Mouse (Mus musculus): ENCODE results near the gene Parp6. TPM values are rescaled to one million over a fixed set of nuclear protein-coding genes. Genes with fewer than 3 reads are reported as not detected.
A peak's percentile ranks its signal among the peaks of the same experiment; 100 is the strongest.

Gene Parp6
- polyA plus RNA-seq, 1 experiment from 2014 or later = 13.3 TPM

DNA sequence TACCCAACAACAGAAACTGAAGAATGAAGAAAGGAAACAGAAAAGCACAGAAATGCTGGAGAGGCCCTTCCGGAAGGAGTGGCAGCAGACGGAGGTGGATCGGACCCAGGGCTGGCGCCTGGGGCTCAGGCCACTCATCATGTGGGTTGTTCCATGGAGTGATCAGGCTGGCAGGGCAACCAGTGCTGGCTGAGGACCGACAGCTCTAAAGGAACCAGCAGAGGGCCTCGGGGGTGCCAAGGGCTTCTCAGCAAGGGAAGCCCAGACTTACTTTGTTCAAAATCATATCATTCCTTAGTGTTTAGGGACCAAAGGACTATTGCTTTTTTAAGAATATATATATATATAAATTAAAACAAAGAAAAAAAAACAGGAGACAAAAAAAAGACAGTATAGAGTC is 11.1 kb upstream of the Parp6 start:
- no peak for ATAC-seq (ENCODE audit: low FRiP score, low TSS enrichment)
- WGBS = 63% methylated on average over 6 of the region's 6 CpGs
- Histone ChIP-seq H3K36me3 (ENCODE audit: control insufficient read depth, insufficient read depth, low read length) (no peaks in the 10 kb centered on the region), H3K9me3 (ENCODE audit: control insufficient read depth, low read length) (no peaks in the 10 kb centered on the region), H3K4me2 (replicated peaks; ENCODE audit: low read depth) (no peak overlapping the region), H3K4me3 (ENCODE audit: low read depth, low read length) (no peak overlapping the region), H3K9ac (ENCODE audit: low read length) (no peak overlapping the region), H3K27me3 (ENCODE audit: control insufficient read depth, insufficient read depth, low read length) (no peaks in the 10 kb centered on the region), H3K4me1 (replicated peaks; ENCODE audit: control insufficient read depth, insufficient read depth) (no peaks in the 10 kb centered on the region), H3K27ac (replicated peaks) (no peak overlapping the region)
- DNase-seq (ENCODE audit: low spot score) = no peak
- TF ChIP-seq CTCF (IDR thresholded peaks at IDR 0.05; ENCODE audit: low read depth) (peak; percentile 23; the same call in 1 of the 2 replicates), EP300 (optimal IDR thresholded peaks at IDR 0.05) (no peak)

DNA sequence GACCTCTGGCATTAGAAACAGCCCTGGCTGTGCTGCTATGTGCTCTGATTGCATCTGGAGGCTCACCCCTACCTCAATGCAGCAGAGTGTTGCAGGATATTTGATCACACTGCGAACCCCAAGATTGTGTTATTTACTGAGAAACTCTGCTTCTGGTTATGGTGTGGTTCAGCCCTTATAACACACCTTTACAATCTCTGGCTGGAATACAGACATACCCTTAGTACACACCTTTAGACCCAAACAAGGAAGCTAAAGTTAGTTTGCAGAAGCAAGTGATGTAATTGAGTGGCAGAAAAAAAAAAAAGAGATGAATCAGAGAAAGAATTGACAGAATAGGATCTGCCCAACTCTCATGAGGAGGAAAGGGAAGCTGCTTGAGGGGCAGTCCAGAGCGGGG is 6.1 kb upstream of the Parp6 start:
- Histone ChIP-seq H3K36me3 (ENCODE audit: control insufficient read depth, insufficient read depth, low read length) (no peaks in the 10 kb centered on the region), H3K4me1 (replicated peaks; ENCODE audit: control insufficient read depth, insufficient read depth) (no peaks in the 10 kb centered on the region), H3K9me3 (ENCODE audit: control insufficient read depth, low read length) (no peaks in the 10 kb centered on the region), H3K27ac (replicated peaks) (0 out of 2 replicates have a peak overlapping the region, but pooled peaks have one; percentile 24), H3K4me2 (replicated peaks; ENCODE audit: low read depth) (no peak overlapping the region), H3K27me3 (ENCODE audit: control insufficient read depth, insufficient read depth, low read length) (no peaks in the 10 kb centered on the region), H3K9ac (ENCODE audit: low read length) (no peak overlapping the region), H3K4me3 (ENCODE audit: low read depth, low read length) (no peak overlapping the region)
- 80% methylated on average over 2 of the region's 2 CpGs for WGBS
- DNase-seq (ENCODE audit: low spot score) (no peak), ATAC-seq (ENCODE audit: low FRiP score, low TSS enrichment) (peak; percentile 85)
- TF ChIP-seq CTCF (IDR thresholded peaks at IDR 0.05; ENCODE audit: low read depth) = no peak
- no peak for TF ChIP-seq EP300 (optimal IDR thresholded peaks at IDR 0.05)

DNA sequence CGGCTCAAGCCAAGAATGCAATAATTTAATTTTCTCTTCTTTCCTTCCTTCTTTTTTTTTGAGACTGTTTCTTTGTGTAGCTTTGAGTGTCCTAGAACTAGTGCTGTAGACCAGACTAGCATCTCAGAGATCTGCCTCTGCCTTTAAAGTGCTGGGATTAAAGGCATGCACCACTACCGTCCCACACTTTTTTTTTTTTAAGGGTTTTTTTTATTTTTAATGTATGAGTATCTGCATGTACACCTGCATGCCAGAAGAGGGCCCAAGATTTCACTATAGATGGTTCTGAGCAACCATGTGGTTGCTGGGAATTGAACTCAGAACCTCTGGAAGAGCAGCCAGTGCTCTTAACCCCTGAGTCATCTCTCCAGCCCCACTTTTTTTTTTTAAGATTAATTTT is 1.3 kb upstream of the Parp6 start:
- Histone ChIP-seq H3K9me3 (ENCODE audit: control insufficient read depth, low read length) (no peaks in the 10 kb centered on the region), H3K9ac (ENCODE audit: low read length) (no peak overlapping the region), H3K4me2 (replicated peaks; ENCODE audit: low read depth) (no peak overlapping the region), H3K27me3 (ENCODE audit: control insufficient read depth, insufficient read depth, low read length) (no peaks in the 10 kb centered on the region), H3K27ac (replicated peaks) (no peak overlapping the region), H3K36me3 (ENCODE audit: control insufficient read depth, insufficient read depth, low read length) (no peaks in the 10 kb centered on the region), H3K4me1 (replicated peaks; ENCODE audit: control insufficient read depth, insufficient read depth) (no peaks in the 10 kb centered on the region), H3K4me3 (ENCODE audit: low read depth, low read length) (no peak overlapping the region)
- ATAC-seq (ENCODE audit: low FRiP score, low TSS enrichment) (no peak), DNase-seq (ENCODE audit: low spot score) (no peak)
- no peak for TF ChIP-seq CTCF (IDR thresholded peaks at IDR 0.05; ENCODE audit: low read depth)
- TF ChIP-seq EP300 (optimal IDR thresholded peaks at IDR 0.05) = no peak
- WGBS = 83% methylated on average over 2 of the region's 2 CpGs

DNA sequence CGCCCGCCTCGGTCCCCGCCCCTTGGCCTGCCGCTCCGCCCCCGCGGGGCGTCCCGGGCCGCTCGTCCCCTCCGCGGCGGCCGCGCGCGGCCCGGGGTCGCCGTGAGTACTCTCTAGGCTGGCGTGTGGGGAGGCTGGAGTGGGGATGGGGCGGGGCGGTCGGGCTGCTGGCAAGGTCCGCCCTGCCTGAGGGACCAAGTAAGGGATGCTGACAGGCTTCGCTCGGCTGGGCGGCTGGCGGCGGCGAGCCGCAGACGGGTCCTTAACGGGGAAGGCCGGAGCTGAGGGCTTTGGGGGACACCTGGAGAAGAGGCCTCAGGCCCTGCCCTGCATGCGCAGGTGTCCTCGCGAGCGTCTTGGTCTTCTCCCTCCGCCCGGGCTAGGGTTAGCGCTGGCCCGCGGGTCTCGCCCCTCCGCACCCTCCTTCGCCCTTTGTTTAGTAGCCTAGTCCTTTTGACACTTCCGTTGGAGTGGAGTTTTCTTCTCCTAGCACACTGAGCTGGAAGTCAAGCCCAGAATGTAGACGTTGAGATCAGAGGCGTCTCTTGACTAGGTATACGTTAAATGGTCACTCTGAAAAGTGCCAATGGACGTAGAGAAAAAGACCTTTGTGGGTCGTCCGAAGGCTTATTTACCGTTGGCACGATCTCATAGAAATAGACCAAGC is 356 bp downstream of the Parp6 start:
- no peaks in the 10 kb centered on the region for H3K9me3 ChIP-seq (ENCODE audit: control insufficient read depth, low read length)
- TF ChIP-seq EP300 (optimal IDR thresholded peaks at IDR 0.05) = no peak
- TF ChIP-seq CTCF (IDR thresholded peaks at IDR 0.05; ENCODE audit: low read depth) = no peak
- DNase-seq (ENCODE audit: low spot score) (no peak), ATAC-seq (ENCODE audit: low FRiP score, low TSS enrichment) (no peak)
- H3K27me3 ChIP-seq (ENCODE audit: control insufficient read depth, insufficient read depth, low read length) = no peaks in the 10 kb centered on the region
- H3K4me3 ChIP-seq (ENCODE audit: low read depth, low read length) = peak overlapping the region; percentile 89
- 0 out of 2 replicates have a peak, but pooled peaks cover 2% of the 10 kb centered on the region for H3K36me3 ChIP-seq (ENCODE audit: control insufficient read depth, insufficient read depth, low read length)
- H3K9ac ChIP-seq (ENCODE audit: low read length) = peak overlapping the region; percentile 86
- 1% methylated on average over 44 of the region's 58 CpGs for WGBS
- peak overlapping the region; percentile 92 for H3K27ac ChIP-seq (replicated peaks)
- peak overlapping the region; percentile 75 for H3K4me2 ChIP-seq (replicated peaks; ENCODE audit: low read depth)
- no peaks in the 10 kb centered on the region for H3K4me1 ChIP-seq (replicated peaks; ENCODE audit: control insufficient read depth, insufficient read depth)

DNA sequence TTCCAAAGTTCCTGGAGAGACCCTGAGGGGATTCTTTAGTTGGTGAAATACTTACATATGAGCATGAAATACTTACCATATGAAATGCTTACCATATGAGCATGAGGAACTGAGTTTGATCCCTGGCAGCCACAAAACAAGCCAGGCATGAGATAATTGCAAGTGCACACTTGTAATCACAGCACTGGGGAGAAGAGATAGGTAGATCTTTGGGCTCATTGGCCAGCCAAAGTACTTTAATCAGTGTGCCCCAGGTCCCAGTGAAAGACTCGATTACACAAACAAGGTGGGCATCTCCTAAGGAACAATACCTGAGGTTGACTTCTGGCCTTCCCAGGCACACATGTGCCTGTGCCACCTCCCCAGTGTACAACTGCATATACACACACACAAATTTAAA is 21.3 kb downstream of the Parp6 start:
- DNase-seq (ENCODE audit: low spot score) (no peak), ATAC-seq (ENCODE audit: low FRiP score, low TSS enrichment) (no peak)
- WGBS = 94% methylated on average over 1 of the region's 1 CpGs
- Histone ChIP-seq H3K27ac (replicated peaks) (no peak overlapping the region), H3K36me3 (ENCODE audit: control insufficient read depth, insufficient read depth, low read length) (peaks cover 25% of the 10 kb centered on the region), H3K4me1 (replicated peaks; ENCODE audit: control insufficient read depth, insufficient read depth) (no peaks in the 10 kb centered on the region), H3K4me3 (ENCODE audit: low read depth, low read length) (no peak overlapping the region), H3K9me3 (ENCODE audit: control insufficient read depth, low read length) (no peaks in the 10 kb centered on the region), H3K9ac (ENCODE audit: low read length) (no peak overlapping the region), H3K27me3 (ENCODE audit: control insufficient read depth, insufficient read depth, low read length) (no peaks in the 10 kb centered on the region), H3K4me2 (replicated peaks; ENCODE audit: low read depth) (no peak overlapping the region)
- TF ChIP-seq CTCF (IDR thresholded peaks at IDR 0.05; ENCODE audit: low read depth) (no peak), EP300 (optimal IDR thresholded peaks at IDR 0.05) (no peak)

DNA sequence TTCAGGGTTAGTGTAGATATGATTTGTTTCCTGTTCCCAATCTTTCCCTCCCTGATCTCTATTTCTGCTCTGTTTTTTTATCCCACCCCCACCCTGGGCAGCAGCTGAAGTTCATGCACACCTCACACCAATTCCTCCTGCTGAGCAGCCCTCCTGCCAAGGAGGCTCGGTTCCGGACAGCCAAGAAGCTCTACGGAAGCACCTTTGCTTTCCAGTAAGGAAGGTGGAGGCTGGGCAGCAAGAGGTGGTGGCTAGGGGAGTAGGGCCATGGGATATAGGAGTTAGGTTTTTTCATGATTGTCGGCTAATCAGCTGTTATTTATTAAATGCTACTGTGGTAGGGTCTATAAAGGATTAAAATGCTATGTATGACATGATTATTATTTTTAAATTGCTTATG is 22.9 kb downstream of the Parp6 start:
- H3K27ac ChIP-seq (replicated peaks) = no peak overlapping the region
- H3K36me3 ChIP-seq (ENCODE audit: control insufficient read depth, insufficient read depth, low read length) = peaks cover 20% of the 10 kb centered on the region
- no peak overlapping the region for H3K4me2 ChIP-seq (replicated peaks; ENCODE audit: low read depth)
- H3K4me3 ChIP-seq (ENCODE audit: low read depth, low read length) = no peak overlapping the region
- no peaks in the 10 kb centered on the region for H3K4me1 ChIP-seq (replicated peaks; ENCODE audit: control insufficient read depth, insufficient read depth)
- no peaks in the 10 kb centered on the region for H3K9me3 ChIP-seq (ENCODE audit: control insufficient read depth, low read length)
- TF ChIP-seq CTCF (IDR thresholded peaks at IDR 0.05; ENCODE audit: low read depth) (no peak), EP300 (optimal IDR thresholded peaks at IDR 0.05) (no peak)
- no peak overlapping the region for H3K9ac ChIP-seq (ENCODE audit: low read length)
- no peak for ATAC-seq (ENCODE audit: low FRiP score, low TSS enrichment)
- no peak for DNase-seq (ENCODE audit: low spot score)
- WGBS = 87% methylated on average over 4 of the region's 4 CpGs
- H3K27me3 ChIP-seq (ENCODE audit: control insufficient read depth, insufficient read depth, low read length) = no peaks in the 10 kb centered on the region
